Mouse (Mus musculus): ENCODE measurements around the gene Prcd. TPM values are rescaled to one million over a fixed set of nuclear protein-coding genes. Genes with fewer than 3 reads are reported as not detected.
"Not testable (repeated sequence)": the region's sequence is repeated elsewhere in the genome, so short reads cannot be mapped to it uniquely, and the experiment has no call there.

Prcd gene
- polyA plus RNA-seq, 1 experiment from 2014 or later: 1.9 TPM

DNA sequence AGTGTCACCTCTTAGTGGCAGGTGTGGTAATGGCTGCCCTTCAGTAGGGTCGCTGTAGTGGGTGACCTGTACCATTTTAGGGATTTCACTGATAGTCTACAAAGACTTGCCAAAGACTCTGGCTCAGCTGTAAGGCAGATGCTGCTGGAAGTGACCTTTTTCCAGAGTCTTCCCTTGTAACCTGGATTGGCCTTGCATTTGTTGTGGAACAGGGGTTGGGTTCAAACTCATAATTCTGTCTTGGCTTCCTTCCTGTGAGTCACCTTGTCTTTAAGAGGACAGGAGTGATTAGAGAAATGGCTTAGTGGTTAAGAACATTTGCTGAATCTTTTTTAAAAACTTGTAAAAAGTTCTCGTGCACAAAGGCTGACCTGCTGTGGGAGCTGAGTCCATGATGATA is 20.1 kb downstream of the Prcd start:
- no peak overlapping the region for H3K9ac ChIP-seq
- no peaks in the 10 kb centered on the region for H3K9me3 ChIP-seq
- H3K4me3 ChIP-seq: no peak overlapping the region
- peaks cover 55% of the 10 kb centered on the region for H3K36me3 ChIP-seq
- H3K27me3 ChIP-seq: no peaks in the 10 kb centered on the region
- ATAC-seq (ENCODE audit: insufficient number of reproducible peaks, low FRiP score, low TSS enrichment, low read depth): no peak
- peaks cover 44% of the 10 kb centered on the region for H3K4me1 ChIP-seq
- WGBS: 80% methylated on average over 2 of the region's 2 CpGs
- no peak overlapping the region for H3K27ac ChIP-seq
- no peak overlapping the region for H3K4me2 ChIP-seq

- Histone ChIP-seq H3K27ac (no peak overlapping the region), H3K4me3 (no peak overlapping the region), H3K9ac (no peak overlapping the region), H3K4me1 (peaks cover 35% of the 10 kb centered on the region), H3K36me3 (peaks cover 69% of the 10 kb centered on the region), H3K9me3 (no peaks in the 10 kb centered on the region), H3K27me3 (no peaks in the 10 kb centered on the region), H3K4me2 (no peak overlapping the region)
- no peak for ATAC-seq (ENCODE audit: insufficient number of reproducible peaks, low FRiP score, low TSS enrichment, low read depth)
- 83% methylated on average over 7 of the region's 7 CpGs for WGBS
These were observed 21.5 kb downstream of the Prcd start for GRCm38 (mm10) chr11:116674616-116675379.

DNA sequence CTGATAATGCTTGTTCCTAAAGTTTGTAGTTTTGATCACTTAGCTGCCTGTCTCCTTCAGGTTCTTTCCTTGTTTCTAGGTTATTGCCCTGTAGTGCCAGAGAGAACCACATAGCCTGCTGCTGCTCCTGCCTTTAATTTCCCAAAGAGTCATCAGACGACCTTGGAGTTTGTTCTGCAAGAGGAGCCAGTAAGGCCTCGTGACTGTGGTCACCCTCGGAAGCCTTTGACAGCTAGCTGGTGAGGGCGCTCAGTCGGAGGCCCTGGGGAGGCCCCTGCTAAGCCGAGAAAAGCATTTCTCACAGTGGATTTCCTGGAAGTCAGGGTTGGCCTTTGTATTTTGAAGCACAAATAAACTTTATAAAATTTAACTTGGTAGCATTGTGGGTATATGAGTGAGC is 22.1 kb downstream of the Prcd start:
- not testable (repeated sequence) for H3K4me2 ChIP-seq; H3K4me3 ChIP-seq; H3K9me3 ChIP-seq; ATAC-seq (ENCODE audit: insufficient number of reproducible peaks, low FRiP score, low TSS enrichment, low read depth); H3K9ac ChIP-seq; H3K27me3 ChIP-seq; H3K27ac ChIP-seq
- 79% methylated on average over 6 of the region's 6 CpGs for WGBS
- Histone ChIP-seq H3K4me1 (peaks cover 35% of the 10 kb centered on the region), H3K36me3 (peaks cover 70% of the 10 kb centered on the region)

DNA sequence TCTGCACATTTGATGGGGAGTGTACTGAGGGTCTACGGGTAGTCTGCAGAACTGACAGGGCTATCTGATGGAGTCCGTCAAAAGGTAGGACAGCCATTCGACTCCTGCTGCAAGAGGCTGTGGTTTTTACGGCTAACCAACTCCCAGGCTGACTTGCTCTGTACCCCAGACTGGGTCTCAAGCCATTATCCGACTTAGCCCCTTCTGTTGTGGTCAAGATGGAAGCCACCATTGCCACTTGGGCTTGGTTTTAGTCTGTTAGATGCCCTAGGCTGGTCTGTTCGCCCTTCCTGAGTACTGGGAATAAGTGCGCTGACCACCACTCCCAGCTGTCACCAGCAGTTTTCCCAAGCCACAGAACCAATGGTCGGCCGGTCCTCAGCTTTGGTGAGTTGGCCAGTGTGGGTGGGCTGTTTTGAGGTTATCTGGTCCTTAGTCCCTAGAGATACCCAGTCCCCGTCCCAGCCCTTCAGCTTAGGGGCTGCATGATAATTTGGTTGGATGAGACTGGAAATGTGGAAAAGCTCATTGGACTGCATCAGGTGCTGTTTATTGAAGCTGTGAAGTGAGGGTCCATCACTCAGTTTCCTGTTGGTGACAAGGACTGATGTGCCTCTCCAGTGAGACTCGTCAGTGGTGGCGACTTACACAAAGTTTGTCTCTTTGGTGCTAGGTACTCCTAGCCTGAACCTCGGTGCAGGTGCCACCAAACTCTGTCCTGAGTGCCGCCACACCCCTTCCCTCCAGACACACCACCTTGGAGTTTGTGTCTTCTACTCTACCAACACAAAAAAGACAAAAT is 23.0 kb downstream of the Prcd start:
- Histone ChIP-seq H3K9ac (no peak overlapping the region), H3K4me1 (peaks cover 27% of the 10 kb centered on the region), H3K4me3 (no peak overlapping the region), H3K4me2 (no peak overlapping the region), H3K9me3 (no peaks in the 10 kb centered on the region), H3K27ac (no peak overlapping the region), H3K36me3 (peaks cover 78% of the 10 kb centered on the region), H3K27me3 (no peaks in the 10 kb centered on the region)
- ATAC-seq (ENCODE audit: insufficient number of reproducible peaks, low FRiP score, low TSS enrichment, low read depth): no peak
- WGBS: 86% methylated on average over 14 of the region's 14 CpGs

DNA sequence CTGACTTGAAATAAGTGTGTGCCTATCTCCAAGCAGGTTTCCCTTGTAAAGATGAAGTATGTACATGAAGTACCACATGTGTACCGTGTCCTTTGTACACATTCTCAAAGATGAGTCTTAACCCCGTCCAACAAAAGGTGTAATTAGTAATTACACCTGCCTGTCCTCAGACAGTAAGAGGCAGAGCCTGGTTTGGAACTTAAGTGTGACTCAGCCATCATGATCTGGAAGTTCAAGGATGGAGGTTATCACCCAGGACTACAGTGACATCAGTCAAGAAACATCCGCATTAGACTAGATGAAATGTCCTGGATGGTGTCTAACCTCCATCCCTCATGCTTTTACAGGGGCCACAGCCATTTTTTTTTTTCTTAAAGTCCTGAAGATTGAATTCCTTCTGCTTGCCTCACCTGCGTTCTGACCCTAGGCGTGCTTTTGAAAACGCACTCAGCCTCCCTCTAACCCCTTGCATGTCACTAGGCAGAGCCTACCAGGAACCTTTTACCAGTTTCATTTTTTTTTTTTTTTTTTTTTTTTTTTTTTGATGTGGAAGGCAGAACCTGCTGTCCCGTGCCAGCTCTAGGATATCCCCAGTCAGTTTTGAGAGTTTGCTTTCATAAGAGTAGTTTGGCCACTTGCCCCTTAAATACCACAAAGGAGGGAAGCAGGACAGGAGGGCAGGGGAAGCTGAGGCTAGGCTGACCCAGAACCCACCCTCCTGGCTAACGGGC is 24.5 kb downstream of the Prcd start:
- 72% methylated on average over 8 of the region's 8 CpGs for WGBS
- peaks cover 89% of the 10 kb centered on the region for H3K36me3 ChIP-seq

DNA sequence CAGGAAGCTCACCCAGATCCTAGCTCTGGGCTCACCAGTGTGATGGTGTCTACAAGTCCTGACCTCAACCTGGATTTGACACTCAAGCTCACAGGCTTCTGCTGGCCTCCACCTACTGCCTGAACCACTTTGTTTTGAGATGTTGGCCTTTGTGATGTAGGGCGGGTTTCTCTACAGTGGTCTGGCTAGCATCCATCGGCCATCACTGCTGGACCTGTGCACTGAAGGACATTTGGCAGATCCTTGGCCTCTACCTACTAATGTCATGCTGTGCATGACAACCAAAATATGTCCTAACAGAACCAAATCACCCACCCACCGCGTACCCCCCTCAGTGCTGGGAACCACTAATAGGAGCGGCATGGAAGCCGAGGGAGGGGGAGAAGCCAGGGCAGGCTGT is 25.8 kb downstream of the Prcd start:
- Histone ChIP-seq H3K27ac (no peak overlapping the region), H3K36me3 (peaks cover 79% of the 10 kb centered on the region), H3K9me3 (no peaks in the 10 kb centered on the region), H3K4me2 (no peak overlapping the region), H3K4me3 (no peak overlapping the region), H3K4me1 (peaks cover 12% of the 10 kb centered on the region; the same call in 1 of the 2 replicates), H3K27me3 (no peaks in the 10 kb centered on the region), H3K9ac (no peak overlapping the region)
- WGBS: 92% methylated on average over 6 of the region's 6 CpGs
- no peak for ATAC-seq (ENCODE audit: insufficient number of reproducible peaks, low FRiP score, low TSS enrichment, low read depth)

More for the DNA sequence above, 24.5 kb downstream of the Prcd start:
- Histone ChIP-seq H3K4me1 (peaks cover 22% of the 10 kb centered on the region), H3K9me3 (no peaks in the 10 kb centered on the region), H3K4me2 (no peak overlapping the region), H3K4me3 (no peak overlapping the region), H3K27me3 (no peaks in the 10 kb centered on the region), H3K9ac (no peak overlapping the region), H3K27ac (no peak overlapping the region)
- ATAC-seq (ENCODE audit: insufficient number of reproducible peaks, low FRiP score, low TSS enrichment, low read depth): no peak

GRCm38 (mm10) chr11:116680321-116681091 is 27.2 kb downstream of the Prcd start:
- ATAC-seq (ENCODE audit: insufficient number of reproducible peaks, low FRiP score, low TSS enrichment, low read depth): no peak
- WGBS: 70% methylated on average over 24 of the region's 24 CpGs
- peaks cover 70% of the 10 kb centered on the region for H3K36me3 ChIP-seq

DNA sequence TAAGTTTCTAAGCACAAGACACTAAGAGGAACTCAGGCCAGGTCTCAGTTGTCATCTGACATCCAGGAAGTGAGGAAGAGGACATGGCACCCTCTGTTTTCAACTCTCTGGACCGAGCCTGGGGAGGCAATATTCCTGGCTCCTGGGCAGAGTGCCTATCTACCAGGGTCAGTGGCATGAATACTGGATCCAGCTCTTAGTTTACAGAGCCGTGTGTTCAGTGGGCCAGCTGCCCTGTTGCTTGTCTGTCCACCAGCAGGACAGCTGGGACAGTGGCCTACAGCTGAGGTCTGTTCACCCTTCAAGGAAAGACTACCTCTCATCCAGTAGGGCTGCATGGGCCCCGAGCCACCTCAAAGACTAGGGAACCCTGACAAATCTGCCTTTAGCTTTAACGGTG is 27.8 kb downstream of the Prcd start:
- 79% methylated on average over 4 of the region's 4 CpGs for WGBS
- no peak overlapping the region for H3K9ac ChIP-seq
- H3K4me3 ChIP-seq: no peak overlapping the region
- no peak for ATAC-seq (ENCODE audit: insufficient number of reproducible peaks, low FRiP score, low TSS enrichment, low read depth)
- H3K4me1 ChIP-seq: 0 out of 2 replicates have a peak, but pooled peaks cover 3% of the 10 kb centered on the region
- no peak overlapping the region for H3K4me2 ChIP-seq
- H3K27ac ChIP-seq: no peak overlapping the region
- peaks cover 64% of the 10 kb centered on the region for H3K36me3 ChIP-seq
- no peaks in the 10 kb centered on the region for H3K9me3 ChIP-seq
- no peaks in the 10 kb centered on the region for H3K27me3 ChIP-seq

More at GRCm38 (mm10) chr11:116680321-116681091, 27.2 kb downstream of the Prcd start:
- Histone ChIP-seq H3K9me3 (no peaks in the 10 kb centered on the region), H3K4me1 (0 out of 2 replicates have a peak, but pooled peaks cover 3% of the 10 kb centered on the region), H3K4me3 (no peak overlapping the region), H3K27me3 (no peaks in the 10 kb centered on the region), H3K27ac (no peak overlapping the region), H3K4me2 (no peak overlapping the region), H3K9ac (no peak overlapping the region)

- ATAC-seq (ENCODE audit: insufficient number of reproducible peaks, low FRiP score, low TSS enrichment, low read depth): no peak
- peaks cover 49% of the 10 kb centered on the region for H3K36me3 ChIP-seq
- no peaks in the 10 kb centered on the region for H3K9me3 ChIP-seq
- no peak overlapping the region for H3K4me3 ChIP-seq
- H3K4me2 ChIP-seq: no peak overlapping the region
- no peaks in the 10 kb centered on the region for H3K27me3 ChIP-seq
- no peak overlapping the region for H3K9ac ChIP-seq
- WGBS: 61% methylated on average over 14 of the region's 14 CpGs
- H3K4me1 ChIP-seq: 0 out of 2 replicates have a peak, but pooled peaks cover 3% of the 10 kb centered on the region
- H3K27ac ChIP-seq: peak overlapping the region; percentile 38; the same call in 1 of the 2 replicates
These were observed 29.3 kb downstream of the Prcd start for GRCm38 (mm10) chr11:116682501-116683144.

GRCm38 (mm10) chr11:116683777-116684176 is 30.4 kb downstream of the Prcd start:
- Histone ChIP-seq H3K4me1 (0 out of 2 replicates have a peak, but pooled peaks cover 3% of the 10 kb centered on the region), H3K9ac (no peak overlapping the region), H3K4me3 (no peak overlapping the region), H3K9me3 (no peaks in the 10 kb centered on the region), H3K27ac (no peak overlapping the region), H3K4me2 (no peak overlapping the region), H3K36me3 (peaks cover 39% of the 10 kb centered on the region), H3K27me3 (no peaks in the 10 kb centered on the region)
- 79% methylated on average over 4 of the region's 4 CpGs for WGBS
- no peak for ATAC-seq (ENCODE audit: insufficient number of reproducible peaks, low FRiP score, low TSS enrichment, low read depth)

GRCm38 (mm10) chr11:116685729-116686128 is 32.4 kb downstream of the Prcd start:
- 82% methylated on average over 9 of the region's 9 CpGs for WGBS
- Histone ChIP-seq H3K27me3 (no peaks in the 10 kb centered on the region), H3K9me3 (no peaks in the 10 kb centered on the region), H3K27ac (no peak overlapping the region), H3K4me1 (0 out of 2 replicates have a peak, but pooled peaks cover 3% of the 10 kb centered on the region), H3K36me3 (peaks cover 26% of the 10 kb centered on the region), H3K4me2 (no peak overlapping the region), H3K9ac (no peak overlapping the region), H3K4me3 (no peak overlapping the region)
- no peak for ATAC-seq (ENCODE audit: insufficient number of reproducible peaks, low FRiP score, low TSS enrichment, low read depth)
